Mouse (Mus musculus): ENCODE results near the gene Map4k2.

DNA sequence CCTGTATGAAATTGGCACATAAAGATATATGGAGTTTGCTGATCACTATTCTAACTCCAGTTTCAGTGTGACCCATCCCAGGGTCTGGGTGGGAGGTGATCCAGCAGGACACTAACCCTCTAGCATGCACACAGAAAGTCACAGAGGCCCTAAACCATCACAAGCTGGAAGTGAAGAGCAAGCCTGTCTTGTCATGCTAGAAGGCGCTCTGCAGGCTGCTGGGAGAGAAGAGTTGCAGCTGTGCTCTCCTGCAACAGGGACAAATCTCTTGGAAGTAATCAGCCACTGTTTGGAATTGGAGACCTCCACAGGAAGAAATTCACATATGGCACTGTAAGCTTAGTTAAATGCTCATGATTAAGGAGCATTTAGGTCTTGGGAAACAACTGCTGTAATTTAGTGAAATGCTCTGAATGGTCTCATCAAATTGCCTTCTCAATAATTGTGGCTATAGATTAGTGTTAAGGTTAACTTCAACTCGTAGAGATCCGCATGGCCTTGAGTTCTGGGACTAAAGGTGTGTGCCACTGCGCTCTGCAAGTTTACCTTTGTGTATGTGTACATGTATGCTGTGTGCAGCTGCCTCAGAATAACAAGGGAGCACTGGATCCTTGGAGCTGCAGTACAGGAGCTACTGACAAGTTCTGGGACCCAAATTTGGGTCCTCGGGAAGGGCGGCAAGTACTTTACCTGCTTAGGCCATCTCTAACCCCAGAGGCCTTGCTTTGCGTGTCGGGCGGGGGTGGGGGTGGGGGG is 39.7 kb downstream of the Map4k2 start:
- TF ChIP-seq POLR2A (IDR thresholded peaks at IDR 0.05; ENCODE audit: borderline replicate concordance, low read depth, low read length) = no peak
- no peak for TF ChIP-seq CTCF (IDR thresholded peaks at IDR 0.05; ENCODE audit: low read depth, low read length)
